Mouse (Mus musculus) intestine, postnatal 0 days (tissue): ENCODE measurements at regions not wholly inside any gene's neighbourhood (a gene's known extent, or its start where the extent isn't known, plus 50 kb on each side); places are given as distances from the start of the nearest gene placed in this dataset.

Experiments
- ATAC-seq: fragments of 200-750 bp; cut with Nextera tagmentation; 2 replicates; pipeline ENCODE4 v1.8.0; 2017; ENCODE audit warnings: mild to moderate bottlenecking, moderate TSS enrichment, moderate library complexity
- H3K27ac ChIP-seq: fragments of 300-500 bp; sonication (generic); 2 replicates; pipeline ENCODE4 v1.5.1; 2014; ENCODE audit warnings: mild to moderate bottlenecking, low read depth, low read length, moderate library complexity
- H3K27me3 ChIP-seq: fragments of 300-500 bp; sonication (generic); replicated peaks from 2 replicates; pipeline ENCODE4 v1.6.1; 2014; ENCODE audit warnings: low read length, mixed read lengths; ENCODE audit not compliant: control insufficient read depth, insufficient read depth
- H3K36me3 ChIP-seq: fragments of 300-500 bp; sonication (generic); 2 replicates; pipeline ENCODE4 v1.6.1; 2014; ENCODE audit warnings: mild to moderate bottlenecking, moderate library complexity; ENCODE audit not compliant: control insufficient read depth, insufficient read depth
- H3K4me1 ChIP-seq: fragments of 300-500 bp; sonication (generic); replicated peaks from 2 replicates; pipeline ENCODE4 v1.6.1; 2014; ENCODE audit warnings: antibody characterized with exemption, low read length, mixed read lengths; ENCODE audit not compliant: control insufficient read depth, insufficient read depth
- H3K4me2 ChIP-seq: fragments of 300-500 bp; sonication (generic); replicated peaks from 2 replicates; pipeline ENCODE4 v1.6.1; 2014; ENCODE audit warnings: low read depth, mild to moderate bottlenecking, moderate library complexity
- H3K4me3 ChIP-seq: fragments of 300-500 bp; sonication (generic); 2 replicates; pipeline ENCODE4 v1.5.1; 2014; ENCODE audit warnings: low read depth, low read length
- H3K9ac ChIP-seq: fragments of 300-500 bp; sonication (generic); 2 replicates; pipeline ENCODE4 v1.6.1; 2014; ENCODE audit warnings: mild to moderate bottlenecking, low read depth, low read length
- H3K9me3 ChIP-seq: fragments of 300-500 bp; sonication (generic); 2 replicates; pipeline ENCODE4 v1.6.1; 2016; ENCODE audit warnings: mixed run types; ENCODE audit not compliant: control insufficient read depth
- CTCF ChIP-seq: sonication (generic); IDR thresholded peaks from 2 replicates; pipeline ENCODE4 v1.5.1; 2016; ENCODE audit warnings: low read depth, mild to moderate bottlenecking, control low read depth, antibody characterized with exemption, moderate library complexity
- WGBS: fragments of 180-500 bp; shearing (Covaris S2); extraction: QIAGEN DNeasy Blood & Tissue Kit; methylation state at CpG from one replicate; pipeline ENCODE4 v1.1.7; 2014; 5-methylcytosine and 5-hydroxymethylcytosine counted together

DNA sequence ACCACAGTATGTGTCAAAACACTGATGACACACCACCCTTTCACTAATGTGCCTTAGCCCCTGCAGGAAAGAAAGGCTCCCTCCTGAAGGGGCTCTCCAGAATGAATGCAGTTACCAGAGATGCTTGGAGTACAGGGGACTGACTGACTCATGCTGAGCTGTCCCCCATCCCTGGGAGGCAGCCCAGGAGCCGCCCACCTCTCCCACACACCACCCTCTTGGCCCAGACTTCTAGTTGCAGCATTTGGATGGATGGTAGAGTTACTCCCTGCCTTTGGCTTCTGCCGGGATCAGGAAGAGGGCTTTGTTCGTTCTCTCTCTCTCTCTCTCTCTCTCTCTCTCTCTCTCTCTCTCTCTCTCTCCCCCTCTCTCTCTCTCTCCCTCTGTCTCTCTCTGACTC, 53.4 kb upstream of the Jun start:
- H3K9ac ChIP-seq: no peak overlapping the region
- ATAC-seq: no peak

DNA sequence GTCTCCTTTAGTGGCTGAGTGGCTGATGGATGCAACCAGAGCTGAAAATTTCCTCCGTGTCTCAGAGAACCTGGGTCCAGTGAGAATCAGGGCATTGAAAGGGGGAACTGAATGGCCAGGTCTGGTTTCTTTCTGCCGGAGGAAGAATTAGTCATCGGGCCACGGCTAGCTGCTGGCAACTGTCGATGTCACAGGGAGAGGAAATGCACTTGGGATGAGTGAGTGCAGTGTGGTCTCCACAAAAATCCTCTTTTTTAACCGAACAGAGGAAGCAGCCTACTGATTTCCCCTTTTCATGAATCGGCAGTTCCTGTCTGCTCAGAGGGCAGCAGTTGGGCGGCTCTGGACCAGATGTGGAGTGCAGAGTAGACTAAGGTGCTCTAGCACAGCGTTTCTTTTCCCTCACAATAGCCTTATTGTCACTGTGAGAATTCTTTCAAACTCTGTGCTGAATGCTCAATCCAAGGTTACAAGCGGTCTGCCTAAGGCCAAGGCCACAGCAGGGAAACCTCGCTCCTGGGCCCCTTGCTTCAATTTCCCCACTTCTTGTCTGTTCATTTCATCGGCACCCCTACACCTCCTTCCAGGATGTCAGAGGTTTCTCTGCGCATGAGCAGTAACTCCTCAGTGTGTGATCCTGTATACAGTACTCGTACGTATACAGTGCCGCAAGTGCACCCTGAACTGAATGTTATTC, 54.1 kb upstream of the Jun start:
- H3K27ac ChIP-seq: 0 out of 2 replicates have a peak overlapping the region, but pooled peaks have one; percentile 21
- H3K9me3 ChIP-seq: no peaks in the 10 kb centered on the region
- H3K27me3 ChIP-seq: no peaks in the 10 kb centered on the region
- no peaks in the 10 kb centered on the region for H3K4me1 ChIP-seq
- H3K9ac ChIP-seq: no peak overlapping the region
- no peak for ATAC-seq
- WGBS: 50% methylated on average over 16 of the region's 16 CpGs
- no peak for TF ChIP-seq CTCF
- no peak overlapping the region for H3K4me3 ChIP-seq
- no peaks in the 10 kb centered on the region for H3K36me3 ChIP-seq
- peak overlapping the region; percentile 38 for H3K4me2 ChIP-seq

More for the DNA sequence above, 53.4 kb upstream of the Jun start:
- H3K4me1 ChIP-seq: no peaks in the 10 kb centered on the region
- H3K9me3 ChIP-seq: no peaks in the 10 kb centered on the region
- no peaks in the 10 kb centered on the region for H3K27me3 ChIP-seq
- H3K36me3 ChIP-seq: no peaks in the 10 kb centered on the region
- no peak for TF ChIP-seq CTCF
- H3K4me3 ChIP-seq: no peak overlapping the region
- no peak overlapping the region; the same call in 1 of the 2 replicates for H3K4me2 ChIP-seq
- 34% methylated on average over 3 of the region's 3 CpGs for WGBS
- 0 out of 2 replicates have a peak overlapping the region, but pooled peaks have one; percentile 21 for H3K27ac ChIP-seq

DNA sequence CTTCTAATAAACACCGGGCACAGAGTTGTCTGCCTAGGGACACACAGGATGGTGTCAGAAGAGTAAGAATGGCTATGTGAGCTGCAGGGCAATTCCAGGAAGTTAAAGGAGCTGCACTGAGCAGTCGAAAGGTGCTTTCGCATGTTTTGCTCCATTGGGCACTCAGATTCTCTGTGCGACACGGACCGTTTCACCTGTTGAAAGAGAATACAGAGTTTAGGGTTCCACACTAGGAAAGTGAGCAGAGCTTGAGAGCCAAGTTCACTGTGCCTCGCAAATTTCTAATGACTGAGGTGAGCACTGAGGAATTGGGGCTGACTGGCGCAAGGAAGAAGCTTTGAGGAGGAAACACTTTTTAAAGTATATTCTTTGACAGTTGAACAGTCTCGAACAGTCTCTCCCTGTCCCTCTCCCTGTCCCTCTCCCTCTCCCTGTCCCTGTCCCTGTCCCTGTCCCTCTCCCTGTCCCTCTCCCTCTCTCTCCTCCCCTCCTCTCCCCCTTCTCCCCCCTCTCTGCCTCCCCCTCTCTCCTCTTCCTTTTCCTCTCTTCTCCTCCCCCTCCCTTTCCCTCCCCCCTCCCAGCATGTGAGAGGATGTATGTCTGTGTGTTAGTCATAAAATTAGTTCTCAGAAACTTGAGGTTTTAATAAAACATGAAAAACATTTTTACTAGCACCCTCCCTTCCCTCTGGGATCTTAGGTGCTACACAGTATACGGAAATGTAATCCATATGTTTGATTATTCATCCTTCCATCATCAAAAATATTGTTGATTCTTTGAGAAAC, 55.1 kb upstream of the Jun start:
- H3K9me3 ChIP-seq: no peaks in the 10 kb centered on the region
- no peaks in the 10 kb centered on the region for H3K36me3 ChIP-seq
- TF ChIP-seq CTCF: no peak
- H3K9ac ChIP-seq: no peak overlapping the region
- H3K27me3 ChIP-seq: no peaks in the 10 kb centered on the region
- H3K4me2 ChIP-seq: no peak overlapping the region
- ATAC-seq: no peak
- H3K4me3 ChIP-seq: no peak overlapping the region
- H3K27ac ChIP-seq: no peak overlapping the region
- WGBS: 78% methylated on average over 10 of the region's 10 CpGs
- no peaks in the 10 kb centered on the region for H3K4me1 ChIP-seq

DNA sequence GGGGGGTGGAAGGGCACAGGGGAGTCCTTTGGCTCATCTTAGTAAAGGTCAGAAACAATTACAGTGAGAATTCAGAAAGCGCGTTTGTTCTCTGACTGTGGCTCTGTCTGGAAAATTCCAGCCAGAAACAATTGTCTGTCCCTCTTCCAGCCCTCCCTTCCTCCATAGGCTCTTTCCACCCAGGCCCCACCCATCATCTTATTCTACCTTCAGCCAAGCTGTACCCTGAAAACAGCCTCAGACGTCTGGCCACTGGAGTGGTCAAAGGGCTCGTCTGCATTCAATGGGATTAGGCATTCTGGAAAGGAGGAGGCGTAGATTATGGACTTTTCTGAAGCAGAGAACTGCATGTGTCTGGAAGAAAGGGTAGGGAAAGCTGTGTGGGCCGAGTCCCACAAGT, 56.8 kb upstream of the Jun start:
- Histone ChIP-seq H3K9me3 (no peaks in the 10 kb centered on the region), H3K9ac (no peak overlapping the region), H3K4me3 (no peak overlapping the region), H3K4me1 (no peaks in the 10 kb centered on the region), H3K4me2 (no peak overlapping the region), H3K36me3 (no peaks in the 10 kb centered on the region), H3K27ac (no peak overlapping the region), H3K27me3 (no peaks in the 10 kb centered on the region)
- WGBS: 77% methylated on average over 6 of the region's 6 CpGs
- no peak for TF ChIP-seq CTCF
- no peak for ATAC-seq

DNA sequence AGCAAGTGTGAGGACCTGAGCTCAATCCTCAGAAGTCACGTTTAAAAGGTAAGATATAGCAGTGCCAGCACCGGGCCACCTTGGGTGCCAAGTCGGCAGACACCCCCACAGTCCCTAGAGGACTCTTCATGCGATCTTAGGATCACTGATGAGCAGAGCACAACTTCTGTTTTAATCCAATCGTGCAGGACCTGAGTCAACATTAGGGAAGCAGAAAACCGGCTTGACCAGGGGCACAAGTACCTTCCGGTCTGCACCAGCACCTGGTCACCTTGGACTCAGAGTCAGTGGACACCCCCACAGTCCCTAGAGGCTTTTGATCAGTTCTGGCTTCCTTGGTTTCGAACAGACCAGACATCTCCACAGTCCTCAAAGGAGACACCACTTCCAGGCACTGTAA, 58.8 kb upstream of the Jun start:
- H3K27me3 ChIP-seq: no peaks in the 10 kb centered on the region
- no peak overlapping the region for H3K4me3 ChIP-seq
- no peaks in the 10 kb centered on the region for H3K4me1 ChIP-seq
- no peak overlapping the region for H3K4me2 ChIP-seq
- 70% methylated on average over 8 of the region's 8 CpGs for WGBS
- TF ChIP-seq CTCF: no peak
- no peak for ATAC-seq
- no peaks in the 10 kb centered on the region for H3K36me3 ChIP-seq
- no peaks in the 10 kb centered on the region for H3K9me3 ChIP-seq
- no peak overlapping the region for H3K9ac ChIP-seq
- no peak overlapping the region for H3K27ac ChIP-seq

DNA sequence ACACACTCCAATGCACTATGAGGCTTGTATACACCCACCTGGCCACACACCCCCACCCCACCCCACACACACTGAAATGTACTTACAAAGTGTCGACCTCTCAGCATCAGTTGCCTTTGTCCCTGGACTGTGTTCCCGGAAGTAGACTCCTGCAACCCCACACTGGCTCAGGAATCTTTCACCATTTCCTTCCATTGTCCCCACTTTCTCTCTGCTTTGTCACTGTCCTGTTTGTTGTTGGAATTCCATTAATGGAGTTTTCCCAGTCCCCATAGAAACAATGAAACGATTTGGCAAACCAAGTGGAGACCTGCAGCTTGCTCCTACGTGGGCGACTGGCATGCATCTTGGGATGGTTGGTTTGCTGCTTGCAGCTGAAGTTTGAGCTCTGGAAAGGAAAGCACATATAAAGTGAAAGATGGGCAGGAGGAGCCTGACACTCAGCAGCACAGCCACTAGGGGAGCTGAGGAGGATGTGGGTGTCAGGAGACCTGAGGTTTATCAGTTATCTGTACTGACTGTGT, 65.2 kb upstream of the Jun start:
- TF ChIP-seq CTCF: peak; percentile 72
- Histone ChIP-seq H3K36me3 (no peaks in the 10 kb centered on the region), H3K9ac (no peak overlapping the region), H3K4me1 (no peaks in the 10 kb centered on the region), H3K27ac (no peak overlapping the region), H3K27me3 (no peaks in the 10 kb centered on the region), H3K9me3 (no peaks in the 10 kb centered on the region), H3K4me3 (no peak overlapping the region), H3K4me2 (no peak overlapping the region)
- ATAC-seq: peak; percentile 61
- WGBS: 48% methylated on average over 5 of the region's 5 CpGs
